Mouse (Mus musculus) embryonic facial prominence, embryonic 14.5 days (tissue): ENCODE measurements around the gene Vdr. TPM values are rescaled to one million over a fixed set of nuclear protein-coding genes. Genes with fewer than 3 reads are reported as not detected.
A peak's percentile ranks its signal among the peaks of the same experiment; 100 is the strongest.

ENCODE experiments used
- ATAC-seq: fragments of 200-750 bp; cut with Nextera tagmentation; 2 replicates; pipeline ENCODE4 v1.8.0; 2017; ENCODE audit warnings: low read depth, moderate number of reproducible peaks, moderate TSS enrichment
- DNase-seq: peaks from one replicate; pipeline ENCODE4 v3.0.0-alpha.2; 2015; ENCODE audit warnings: low spot score
- H3K27ac ChIP-seq: fragments of 300-500 bp; sonication (generic); replicated peaks from 2 replicates; pipeline ENCODE4 v1.5.1; 2014; ENCODE audit warnings: low read depth, mild to moderate bottlenecking, low read length, moderate library complexity
- H3K27me3 ChIP-seq: fragments of 300-500 bp; sonication (generic); replicated peaks from 2 replicates; pipeline ENCODE4 v1.6.1; 2014; ENCODE audit warnings: low read length; ENCODE audit not compliant: control insufficient read depth, insufficient read depth
- H3K36me3 ChIP-seq: fragments of 300-500 bp; sonication (generic); 2 replicates; pipeline ENCODE4 v1.6.1; 2014; ENCODE audit warnings: low read length, mixed read lengths; ENCODE audit not compliant: control insufficient read depth, insufficient read depth
- H3K4me1 ChIP-seq: fragments of 300-500 bp; sonication (generic); 2 replicates; pipeline ENCODE4 v1.6.1; 2014; ENCODE audit warnings: antibody characterized with exemption, low read length; ENCODE audit not compliant: control insufficient read depth, insufficient read depth
- H3K4me2 ChIP-seq: fragments of 300-500 bp; sonication (generic); 2 replicates; pipeline ENCODE4 v1.6.1; 2014; ENCODE audit warnings: low read depth, mild to moderate bottlenecking, low read length, moderate library complexity, mixed read lengths
- H3K4me3 ChIP-seq: fragments of 300-500 bp; sonication (generic); 2 replicates; pipeline ENCODE4 v1.5.1; 2014; ENCODE audit warnings: low read depth, mild to moderate bottlenecking, low read length
- H3K9ac ChIP-seq: fragments of 300-500 bp; sonication (generic); 2 replicates; pipeline ENCODE4 v1.6.1; 2014; ENCODE audit warnings: low read depth, mild to moderate bottlenecking, low read length, moderate library complexity, mixed read lengths
- H3K9me3 ChIP-seq: fragments of 300-500 bp; sonication (generic); 2 replicates; pipeline ENCODE4 v1.6.1; 2016; ENCODE audit warnings: low read length; ENCODE audit not compliant: control insufficient read depth
- WGBS: fragments of 180-500 bp; shearing (Covaris S2); extraction: QIAGEN DNeasy Blood & Tissue Kit; methylation state at CpG from one replicate; pipeline ENCODE4 v1.1.7; 2014; 5-methylcytosine and 5-hydroxymethylcytosine counted together
- polyA plus RNA-seq: library from polyadenylated mRNA; unstranded; fragments of >200 nt; fragmentation: Nextera tagmentation; extraction: Ambion mirVana; gene quantifications from 2 replicates; pipeline ENCODE4 v1.2.1, GENCODE M21; 2014

The Vdr gene
- 2.9 and 3.6 TPM in 2 replicates for polyA plus RNA-seq

GRCm38 (mm10) chr15:97910530-97910929, at the start of gene Vdr:
Gene Vdr, minus strand, starts transcription at chr15:97910630.
- no peak within 1 kb of the TSS for H3K4me3 ChIP-seq
- no peaks in the 10 kb centered on the region for H3K36me3 ChIP-seq
- peaks cover 16% of the 10 kb centered on the region for H3K27me3 ChIP-seq
- WGBS, result 98% methylated on average over 2 of the region's 2 CpGs
- no peaks in the 10 kb centered on the region for H3K9me3 ChIP-seq
- H3K4me2 ChIP-seq, result no peak within 1 kb of the TSS
- no peak within 1 kb of the TSS for H3K9ac ChIP-seq
- H3K27ac ChIP-seq, result no peak within 1 kb of the TSS
- ATAC-seq (no peak), DNase-seq (no peak)
- H3K4me1 ChIP-seq, result peaks cover 13% of the 10 kb centered on the region

- Histone ChIP-seq H3K9ac (0 out of 2 replicates have a peak overlapping the region, but pooled peaks have one; percentile 40), H3K27me3 (no peaks in the 10 kb centered on the region), H3K9me3 (no peaks in the 10 kb centered on the region), H3K36me3 (no peaks in the 10 kb centered on the region), H3K4me1 (peaks cover 8% of the 10 kb centered on the region; the same call in 1 of the 2 replicates), H3K4me2 (no peak overlapping the region), H3K27ac (no peak overlapping the region), H3K4me3 (no peak overlapping the region)
- DNase-seq (no peak), ATAC-seq (0 out of 2 replicates have a peak, but pooled peaks have one; percentile 35)
- 40% methylated on average over 11 of the region's 11 CpGs for WGBS
Measured at GRCm38 (mm10) chr15:97956416-97956815, 46.0 kb upstream of the Vdr start.

DNA sequence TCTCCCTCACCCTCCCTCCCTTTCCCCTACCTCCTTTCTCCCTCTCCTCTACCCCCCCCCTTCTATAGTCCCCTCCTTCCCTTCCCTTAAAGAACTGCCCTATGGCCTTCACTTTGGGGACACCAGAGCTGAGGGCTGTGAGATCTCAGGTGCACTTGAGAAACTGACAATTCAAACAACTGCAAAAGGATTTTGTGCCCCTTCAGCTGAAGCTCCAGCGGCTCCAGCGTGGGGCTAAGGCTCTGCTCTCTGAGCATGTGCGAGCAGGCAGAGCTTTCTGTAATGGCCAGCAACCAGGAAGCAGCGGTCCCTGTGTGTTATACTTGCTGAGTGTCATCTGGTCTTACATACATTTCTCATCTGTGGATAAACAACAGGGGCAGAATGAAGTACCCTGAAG, 45.3 kb upstream of the Vdr start:
- Histone ChIP-seq H3K4me3 (no peak overlapping the region), H3K4me1 (peaks cover 8% of the 10 kb centered on the region; the same call in 1 of the 2 replicates), H3K9ac (no peak overlapping the region), H3K27ac (no peak overlapping the region), H3K27me3 (no peaks in the 10 kb centered on the region), H3K9me3 (no peaks in the 10 kb centered on the region), H3K36me3 (no peaks in the 10 kb centered on the region), H3K4me2 (no peak overlapping the region)
- DNase-seq (no peak), ATAC-seq (no peak)
- 19% methylated on average over 4 of the region's 4 CpGs for WGBS

- H3K4me1 ChIP-seq, result peaks cover 8% of the 10 kb centered on the region; the same call in 1 of the 2 replicates
- ATAC-seq (no peak), DNase-seq (no peak)
- H3K9ac ChIP-seq, result no peak overlapping the region
- no peaks in the 10 kb centered on the region for H3K27me3 ChIP-seq
- no peak overlapping the region for H3K4me3 ChIP-seq
- H3K4me2 ChIP-seq, result no peak overlapping the region
- no peak overlapping the region for H3K27ac ChIP-seq
- 57% methylated on average over 1 of the region's 1 CpGs for WGBS
- H3K36me3 ChIP-seq, result no peaks in the 10 kb centered on the region
- H3K9me3 ChIP-seq, result no peaks in the 10 kb centered on the region
Measured at GRCm38 (mm10) chr15:97955286-97955685, 44.9 kb upstream of the Vdr start.

DNA sequence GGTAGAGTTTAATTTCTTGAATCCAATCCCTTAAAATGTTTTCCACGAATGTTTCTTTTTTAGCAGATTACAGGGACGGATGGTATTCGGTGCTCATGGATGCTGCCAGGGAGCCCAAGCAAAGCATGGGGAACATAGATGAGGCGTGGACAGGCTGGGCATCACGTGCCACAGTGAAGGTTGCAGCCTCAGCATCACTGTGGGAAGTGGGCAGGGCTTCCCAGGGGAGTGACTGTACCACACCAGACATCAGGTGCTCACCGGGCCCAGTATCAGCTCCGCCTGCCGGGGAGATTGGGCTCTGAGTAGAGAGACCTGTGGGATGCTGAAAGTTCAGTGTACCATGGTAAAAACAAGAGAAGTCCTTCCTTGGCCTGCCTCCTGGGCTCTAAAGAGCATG, 44.2 kb upstream of the Vdr start:
- 78% methylated on average over 8 of the region's 8 CpGs for WGBS
- Histone ChIP-seq H3K4me3 (no peak overlapping the region), H3K27me3 (no peaks in the 10 kb centered on the region), H3K36me3 (no peaks in the 10 kb centered on the region), H3K27ac (no peak overlapping the region), H3K9me3 (no peaks in the 10 kb centered on the region), H3K9ac (no peak overlapping the region), H3K4me1 (peaks cover 8% of the 10 kb centered on the region; the same call in 1 of the 2 replicates), H3K4me2 (no peak overlapping the region)
- no peak for DNase-seq
- no peak for ATAC-seq

- H3K4me2 ChIP-seq, result no peak overlapping the region
- DNase-seq, result no peak
- H3K9ac ChIP-seq, result no peak overlapping the region
Measured at GRCm38 (mm10) chr15:97952889-97953189, 42.4 kb upstream of the Vdr start.

DNA sequence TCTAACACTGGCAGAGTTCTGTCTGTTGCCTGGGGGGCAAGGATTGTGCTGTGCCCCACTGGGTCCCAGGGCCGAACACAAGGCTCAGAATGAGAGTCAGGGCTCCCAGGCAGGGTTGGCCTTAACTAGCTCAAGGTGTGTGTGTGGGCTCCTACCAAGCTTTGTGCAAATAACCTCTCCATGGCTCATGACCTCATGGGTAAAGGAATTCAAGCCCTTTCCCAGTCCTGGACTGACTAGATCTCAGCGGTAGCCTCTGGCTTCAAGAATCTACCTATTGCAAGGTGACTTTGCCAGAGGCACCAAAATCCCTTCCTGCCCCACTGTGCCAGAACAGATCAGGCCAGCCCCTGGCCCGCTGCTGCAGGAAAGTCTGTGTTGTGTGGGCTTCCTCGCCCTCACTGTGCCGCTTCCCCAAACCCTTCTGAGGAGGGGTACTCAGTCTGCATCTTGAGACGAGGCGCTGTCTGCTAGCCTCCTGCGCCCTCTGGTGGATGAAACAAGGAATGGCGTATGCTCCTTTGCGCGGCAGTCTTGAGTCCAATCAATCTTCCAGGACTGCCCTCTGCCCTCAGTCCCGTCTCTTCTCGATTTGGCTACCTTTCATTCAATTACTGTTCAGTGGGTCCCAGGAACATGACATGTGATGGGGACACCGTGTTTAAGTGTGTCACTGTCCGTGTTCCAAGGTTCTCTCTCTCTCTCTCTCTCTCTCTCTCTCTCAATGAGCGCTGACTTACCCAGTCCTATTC, 41.9 kb upstream of the Vdr start:
- 0 out of 2 replicates have a peak overlapping the region, but pooled peaks have one; percentile 10 for H3K4me2 ChIP-seq
- peaks cover 8% of the 10 kb centered on the region; the same call in 1 of the 2 replicates for H3K4me1 ChIP-seq
- DNase-seq (peak; percentile 75), ATAC-seq (peak; percentile 30; the same call in 1 of the 2 replicates)
- no peak overlapping the region for H3K4me3 ChIP-seq
- H3K27me3 ChIP-seq, result no peaks in the 10 kb centered on the region
- H3K27ac ChIP-seq, result no peak overlapping the region
- H3K9me3 ChIP-seq, result no peaks in the 10 kb centered on the region
- H3K36me3 ChIP-seq, result no peaks in the 10 kb centered on the region
- 15% methylated on average over 16 of the region's 16 CpGs for WGBS
- no peak overlapping the region for H3K9ac ChIP-seq

More at GRCm38 (mm10) chr15:97952889-97953189, 42.4 kb upstream of the Vdr start:
- 67% methylated on average over 4 of the region's 4 CpGs for WGBS
- H3K4me3 ChIP-seq, result no peak overlapping the region
- no peak overlapping the region for H3K27ac ChIP-seq
- peaks cover 8% of the 10 kb centered on the region; the same call in 1 of the 2 replicates for H3K4me1 ChIP-seq
- no peak for ATAC-seq
- no peaks in the 10 kb centered on the region for H3K27me3 ChIP-seq
- no peaks in the 10 kb centered on the region for H3K36me3 ChIP-seq
- H3K9me3 ChIP-seq, result no peaks in the 10 kb centered on the region

GRCm38 (mm10) chr15:97950240-97950639, 39.8 kb upstream of the Vdr start:
- Histone ChIP-seq H3K27me3 (no peaks in the 10 kb centered on the region), H3K9ac (peak overlapping the region; percentile 19; the same call in 1 of the 2 replicates), H3K9me3 (no peaks in the 10 kb centered on the region), H3K36me3 (no peaks in the 10 kb centered on the region), H3K4me2 (no peak overlapping the region), H3K27ac (peak overlapping the region; percentile 13; the same call in 1 of the 2 replicates), H3K4me1 (peaks cover 4% of the 10 kb centered on the region; the same call in 1 of the 2 replicates), H3K4me3 (no peak overlapping the region)
- no peak for ATAC-seq
- 50% methylated on average over 7 of the region's 7 CpGs for WGBS
- DNase-seq, result peak; percentile 75
